Mouse (Mus musculus): ENCODE data around the gene Zfp324. TPM values are rescaled to one million over a fixed set of nuclear protein-coding genes. Genes with fewer than 3 reads are reported as not detected.
"Not testable (repeated sequence)": the region's sequence is repeated elsewhere in the genome, so short reads cannot be mapped to it uniquely, and the experiment has no call there.

Gene Zfp324
- 5.9 and 6.0 TPM in 2 replicates for polyA plus RNA-seq (2015; fragmentation: Nextera tagmentation; extraction: Ambion mirVana)

DNA sequence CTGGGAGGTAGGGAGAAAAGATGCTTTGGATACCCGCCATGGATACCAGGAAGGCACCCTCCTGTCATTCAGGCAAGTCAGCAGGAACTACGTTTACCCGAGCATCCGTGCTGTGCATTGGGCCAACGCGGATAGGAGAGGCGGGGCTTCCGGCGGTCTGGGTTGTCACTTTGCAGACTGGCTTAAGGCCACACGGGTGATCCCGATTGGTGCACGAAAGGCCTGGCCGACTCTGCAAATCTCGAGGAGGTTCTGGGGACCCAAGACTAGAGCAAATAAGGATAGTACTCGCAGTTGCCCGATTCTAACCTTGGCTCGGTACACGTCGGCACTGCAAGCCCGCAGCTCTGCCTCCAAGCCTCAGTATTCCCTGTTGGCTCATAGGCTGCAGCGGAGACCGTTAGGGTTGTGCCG, at the start of gene Zfp324:
Gene Zfp324, plus strand, starts transcription at position 161 of the 414 bp plus-strand sequence.
- peak within 1 kb of the TSS; percentile 94 for H3K4me3 ChIP-seq
- no peaks in the 10 kb centered on the region for H3K9me3 ChIP-seq
- peak; percentile 80 for ATAC-seq (ENCODE audit: extremely low read depth, insufficient number of reproducible peaks, low FRiP score, low TSS enrichment)
- WGBS = under 1% methylated on average over 23 of the region's 23 CpGs
- H3K4me2 ChIP-seq = peak within 1 kb of the TSS; percentile 94
- H3K9ac ChIP-seq = peak within 1 kb of the TSS; percentile 98
- H3K27ac ChIP-seq (replicated peaks) = peak within 1 kb of the TSS; percentile 91
- H3K4me1 ChIP-seq = peaks cover 23% of the 10 kb centered on the region
- H3K27me3 ChIP-seq (replicated peaks) = no peaks in the 10 kb centered on the region
- peaks cover 23% of the 10 kb centered on the region for H3K36me3 ChIP-seq

DNA sequence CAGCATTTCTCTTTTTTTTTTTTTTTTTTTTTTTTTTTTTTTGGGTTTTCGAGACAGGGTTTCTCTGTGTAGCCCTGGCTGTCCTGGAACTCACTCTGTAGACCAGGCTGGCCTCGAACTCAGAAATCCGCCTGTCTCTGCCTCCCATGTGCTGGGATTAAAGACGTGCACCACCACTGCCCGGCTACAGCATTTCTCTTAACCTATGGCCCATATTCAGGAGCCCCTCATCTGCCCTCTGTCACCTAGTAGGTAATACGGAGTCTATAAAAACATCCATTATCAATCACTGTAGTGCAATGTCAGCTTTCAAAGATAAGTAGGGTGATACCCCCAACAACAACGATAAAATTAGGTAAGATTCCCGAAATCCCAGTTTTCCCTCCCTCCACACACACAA, 45.1 kb upstream of the Zfp324 start:
- H3K9me3 ChIP-seq; H3K4me3 ChIP-seq; H3K27me3 ChIP-seq (replicated peaks); ATAC-seq (ENCODE audit: extremely low read depth, insufficient number of reproducible peaks, low FRiP score, low TSS enrichment); H3K27ac ChIP-seq (replicated peaks); H3K9ac ChIP-seq: not testable (repeated sequence)
- H3K36me3 ChIP-seq = peaks cover 27% of the 10 kb centered on the region
- 76% methylated on average over 7 of the region's 8 CpGs for WGBS
- peak overlapping the region; percentile 31; the same call in 1 of the 2 replicates for H3K4me2 ChIP-seq
- peaks cover 20% of the 10 kb centered on the region for H3K4me1 ChIP-seq

- peak overlapping the region; percentile 89 for H3K4me2 ChIP-seq
- peaks cover 36% of the 10 kb centered on the region for H3K36me3 ChIP-seq
- H3K9ac ChIP-seq = peak overlapping the region; percentile 92
- no peak for ATAC-seq (ENCODE audit: extremely low read depth, insufficient number of reproducible peaks, low FRiP score, low TSS enrichment)
- H3K4me3 ChIP-seq = peak overlapping the region; percentile 98
- WGBS = 0% methylated on average over 3 of the region's 3 CpGs
- no peaks in the 10 kb centered on the region for H3K9me3 ChIP-seq
- H3K27me3 ChIP-seq (replicated peaks) = no peaks in the 10 kb centered on the region
- H3K27ac ChIP-seq (replicated peaks) = peak overlapping the region; percentile 98
- H3K4me1 ChIP-seq = peaks cover 20% of the 10 kb centered on the region
These were observed 44.3 kb upstream of the Zfp324 start for GRCm38 (mm10) chr7:12921318-12921704.

DNA sequence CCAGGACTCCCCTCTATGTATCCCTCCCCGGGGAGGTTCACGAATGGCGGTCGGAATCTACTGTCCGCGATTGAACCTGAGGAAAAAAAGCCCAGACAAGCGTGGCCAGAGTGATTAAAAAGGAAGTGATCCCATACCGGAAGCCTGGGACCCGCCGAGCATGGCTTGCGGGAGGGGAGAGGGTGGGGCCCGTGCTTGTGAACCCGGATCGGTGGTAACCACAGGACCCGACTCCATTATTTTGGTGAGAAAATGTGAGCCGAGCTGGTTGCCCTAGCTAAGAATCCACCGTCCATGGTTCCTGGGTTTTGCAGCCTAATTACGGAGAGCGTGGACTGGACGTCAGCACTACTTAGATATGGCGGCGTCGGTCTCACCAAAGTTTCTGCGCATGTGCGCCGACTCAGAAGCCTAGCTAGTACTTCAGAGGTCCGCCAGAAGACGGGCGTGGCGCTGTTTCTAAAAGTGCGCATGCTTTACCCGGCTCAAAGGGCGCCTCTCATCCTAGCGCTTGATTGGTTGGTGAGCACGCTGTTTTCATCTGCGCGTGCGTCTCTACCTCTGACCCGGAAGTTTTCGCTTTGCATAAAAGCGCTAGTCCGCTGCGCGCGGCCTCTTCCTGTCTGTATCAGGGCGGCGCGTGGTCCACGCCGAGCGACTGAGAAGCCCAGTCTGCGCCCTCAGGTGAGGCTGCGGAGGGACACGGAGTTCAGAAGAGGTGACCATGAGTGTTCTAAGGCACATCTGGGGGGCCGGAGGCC, 43.8 kb upstream of the Zfp324 start, which contains the start of gene Rps5:
Gene Rps5, plus strand, starts transcription at position 586 of the 761 bp plus-strand sequence.
- peak within 1 kb of the TSS; percentile 99 for H3K4me2 ChIP-seq
- peak within 1 kb of the TSS; percentile 96 for H3K9ac ChIP-seq
- H3K27me3 ChIP-seq (replicated peaks) = peaks cover 2% of the 10 kb centered on the region; the same call in 1 of the 2 replicates
- under 1% methylated on average over 55 of the region's 55 CpGs for WGBS
- H3K9me3 ChIP-seq = no peaks in the 10 kb centered on the region
- H3K36me3 ChIP-seq = peaks cover 41% of the 10 kb centered on the region
- peak within 1 kb of the TSS; percentile 98 for H3K27ac ChIP-seq (replicated peaks)
- peaks cover 20% of the 10 kb centered on the region for H3K4me1 ChIP-seq
- ATAC-seq (ENCODE audit: extremely low read depth, insufficient number of reproducible peaks, low FRiP score, low TSS enrichment) = peak; percentile 98
- H3K4me3 ChIP-seq = peak within 1 kb of the TSS; percentile 98

DNA sequence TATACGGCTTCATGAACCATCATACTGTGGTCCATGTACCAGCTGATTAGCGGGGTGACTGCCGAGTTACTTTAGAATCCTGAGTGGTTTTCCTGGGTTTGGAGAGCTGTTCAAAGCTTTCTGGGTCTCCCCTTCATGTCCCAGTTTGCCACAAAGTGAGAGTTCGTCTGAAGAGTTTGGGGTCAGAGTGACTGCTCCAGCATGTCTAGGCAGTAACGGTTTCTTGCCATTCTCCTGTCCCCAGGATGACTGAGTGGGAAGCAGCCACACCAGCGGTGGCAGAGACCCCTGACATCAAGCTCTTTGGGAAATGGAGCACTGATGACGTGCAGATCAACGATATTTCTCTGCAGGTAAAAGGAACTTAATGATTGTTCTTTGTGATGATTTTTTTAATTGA, 42.9 kb upstream of the Zfp324 start:
- 2% methylated on average over 8 of the region's 8 CpGs for WGBS
- Histone ChIP-seq H3K27me3 (replicated peaks) (peaks cover 3% of the 10 kb centered on the region; the same call in 1 of the 2 replicates), H3K36me3 (peaks cover 45% of the 10 kb centered on the region), H3K9me3 (no peaks in the 10 kb centered on the region), H3K4me2 (peak overlapping the region; percentile 99), H3K4me3 (peak overlapping the region; percentile 98), H3K4me1 (peaks cover 25% of the 10 kb centered on the region), H3K27ac (replicated peaks) (peak overlapping the region; percentile 52; the same call in 1 of the 2 replicates), H3K9ac (peak overlapping the region; percentile 96)
- ATAC-seq (ENCODE audit: extremely low read depth, insufficient number of reproducible peaks, low FRiP score, low TSS enrichment) = no peak

GRCm38 (mm10) chr7:12926316-12926715, 39.3 kb upstream of the Zfp324 start:
- Histone ChIP-seq H3K9me3 (no peaks in the 10 kb centered on the region), H3K27ac (replicated peaks) (no peak overlapping the region), H3K4me3 (no peak overlapping the region), H3K4me1 (peaks cover 35% of the 10 kb centered on the region), H3K27me3 (replicated peaks) (peaks cover 16% of the 10 kb centered on the region; the same call in 1 of the 2 replicates), H3K9ac (no peak overlapping the region), H3K4me2 (no peak overlapping the region), H3K36me3 (peaks cover 45% of the 10 kb centered on the region)
- 82% methylated on average over 7 of the region's 7 CpGs for WGBS
- ATAC-seq (ENCODE audit: extremely low read depth, insufficient number of reproducible peaks, low FRiP score, low TSS enrichment) = no peak

GRCm38 (mm10) chr7:12927191-12927680, 38.4 kb upstream of the Zfp324 start, which contains the start of gene Rnf225:
TSS of gene Rnf225 (plus strand) at chr7:12927416.
- Histone ChIP-seq H3K36me3 (peaks cover 45% of the 10 kb centered on the region), H3K4me3 (peak within 1 kb of the TSS; percentile 55), H3K27ac (replicated peaks) (0 out of 2 replicates have a peak within 1 kb of the TSS, but pooled peaks have one; percentile 20), H3K4me2 (peak within 1 kb of the TSS; percentile 90), H3K9me3 (no peaks in the 10 kb centered on the region), H3K27me3 (replicated peaks) (peaks cover 16% of the 10 kb centered on the region; the same call in 1 of the 2 replicates), H3K9ac (peak within 1 kb of the TSS; percentile 82), H3K4me1 (peaks cover 35% of the 10 kb centered on the region)
- no peak for ATAC-seq (ENCODE audit: extremely low read depth, insufficient number of reproducible peaks, low FRiP score, low TSS enrichment)
- WGBS = 29% methylated on average over 8 of the region's 8 CpGs

DNA sequence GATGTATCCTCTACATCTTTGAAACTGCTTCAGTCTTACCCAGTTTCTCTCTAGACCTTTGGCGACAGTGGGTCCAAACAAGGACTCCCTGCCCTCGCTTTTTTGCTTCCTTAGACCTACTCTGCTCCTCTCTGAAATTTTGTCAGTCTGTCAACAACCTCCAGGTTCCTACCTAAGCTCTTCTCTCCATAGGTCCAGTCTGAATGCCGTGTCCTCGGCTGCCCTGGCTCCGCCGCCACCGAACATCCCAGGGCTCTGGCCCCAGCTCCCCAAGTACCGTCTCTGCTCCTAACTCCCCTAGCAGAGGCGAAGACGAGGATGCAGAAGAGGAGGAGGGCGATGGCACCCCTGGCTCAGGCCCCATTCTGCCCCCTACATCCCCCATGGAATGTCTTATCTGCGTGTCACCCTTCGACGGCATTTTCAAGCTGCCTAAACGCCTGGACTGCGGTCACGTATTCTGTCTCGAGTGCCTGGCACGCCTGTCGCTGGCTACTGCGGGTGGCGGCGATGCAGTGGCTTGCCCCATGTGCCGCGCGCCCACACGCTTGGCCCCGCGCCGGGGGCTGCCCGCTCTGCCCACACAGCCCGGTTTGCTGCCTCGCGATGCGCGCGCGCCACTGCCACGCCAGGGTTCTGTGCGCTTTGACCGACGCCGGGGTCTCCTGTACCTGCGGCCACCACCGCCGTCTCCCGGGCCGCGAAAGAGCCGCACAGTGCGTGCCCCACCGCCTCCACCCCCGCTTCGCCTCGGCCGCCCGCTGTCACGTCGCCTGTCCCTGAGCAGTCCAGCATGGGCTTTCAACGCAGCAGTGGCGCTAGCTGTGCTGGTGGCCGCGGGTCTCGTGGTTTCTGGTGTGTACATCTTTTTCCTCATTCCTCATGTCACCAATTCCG, 37.7 kb upstream of the Zfp324 start:
- Histone ChIP-seq H3K4me1 (peaks cover 32% of the 10 kb centered on the region), H3K9ac (peak overlapping the region; percentile 82), H3K4me2 (peak overlapping the region; percentile 90), H3K27ac (replicated peaks) (0 out of 2 replicates have a peak overlapping the region, but pooled peaks have one; percentile 20), H3K9me3 (no peaks in the 10 kb centered on the region), H3K36me3 (peaks cover 43% of the 10 kb centered on the region), H3K4me3 (peak overlapping the region; percentile 55), H3K27me3 (replicated peaks) (peaks cover 16% of the 10 kb centered on the region; the same call in 1 of the 2 replicates)
- WGBS = 3% methylated on average over 57 of the region's 65 CpGs
- ATAC-seq (ENCODE audit: extremely low read depth, insufficient number of reproducible peaks, low FRiP score, low TSS enrichment) = peak; percentile 40; the same call in 1 of the 2 replicates

GRCm38 (mm10) chr7:12933615-12934140, 32.0 kb upstream of the Zfp324 start:
- H3K9me3 ChIP-seq = no peaks in the 10 kb centered on the region
- peaks cover 1% of the 10 kb centered on the region for H3K4me1 ChIP-seq
- H3K9ac ChIP-seq = no peak overlapping the region
- H3K27ac ChIP-seq (replicated peaks) = no peak overlapping the region
- H3K27me3 ChIP-seq (replicated peaks) = peaks cover 8% of the 10 kb centered on the region; the same call in 1 of the 2 replicates
- WGBS = 75% methylated on average over 4 of the region's 4 CpGs
- ATAC-seq (ENCODE audit: extremely low read depth, insufficient number of reproducible peaks, low FRiP score, low TSS enrichment) = no peak
- no peak overlapping the region for H3K4me3 ChIP-seq
- H3K4me2 ChIP-seq = no peak overlapping the region
- no peaks in the 10 kb centered on the region for H3K36me3 ChIP-seq

DNA sequence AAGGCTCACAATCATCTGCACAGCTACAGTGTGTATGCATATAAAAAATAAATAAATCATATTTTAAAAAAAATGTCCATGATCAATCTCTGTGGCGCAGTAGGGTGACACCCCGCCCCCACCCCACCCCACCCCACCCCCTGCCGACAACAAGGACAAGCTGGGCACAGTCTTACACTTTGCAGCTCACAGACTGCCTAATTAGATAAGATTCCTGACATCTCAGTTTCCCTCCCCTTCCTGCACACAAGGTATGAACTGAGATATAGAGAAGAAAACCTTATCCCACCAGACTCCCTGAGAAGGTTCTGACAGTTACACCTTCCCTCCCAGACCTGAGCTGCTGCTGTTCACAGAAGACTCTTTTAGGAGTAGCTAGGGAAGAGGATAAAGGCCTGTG, 30.8 kb upstream of the Zfp324 start:
- Histone ChIP-seq H3K4me1 (no peaks in the 10 kb centered on the region), H3K27ac (replicated peaks) (no peak overlapping the region), H3K4me2 (no peak overlapping the region), H3K9ac (no peak overlapping the region), H3K36me3 (no peaks in the 10 kb centered on the region), H3K9me3 (no peaks in the 10 kb centered on the region), H3K27me3 (replicated peaks) (no peaks in the 10 kb centered on the region), H3K4me3 (no peak overlapping the region)
- WGBS = 50% methylated on average over 3 of the region's 3 CpGs
- no peak for ATAC-seq (ENCODE audit: extremely low read depth, insufficient number of reproducible peaks, low FRiP score, low TSS enrichment)

All from heart, embryonic 13.5 days (tissue).